Mouse (Mus musculus): Measurements from ENCODE around the gene Stkld1.
"Not testable (repeated sequence)": the region's sequence is repeated elsewhere in the genome, so short reads cannot be mapped to it uniquely, and the experiment has no call there.

The Stkld1 gene

GRCm38 (mm10) chr2:26933304-26934055, at the start of gene Stkld1, which contains the start of gene Surf4:
Stkld1 (plus strand) TSS chr2:26934047.
Surf4 (minus strand) TSS chr2:26933928.
- DNase-seq (ENCODE audit: low spot score): peak; percentile 95

- DNase-seq (ENCODE audit: low spot score): not testable (repeated sequence)
Measured at GRCm38 (mm10) chr2:26885541-26885940, 48.3 kb upstream of the Stkld1 start.

- DNase-seq (ENCODE audit: low spot score): not testable (repeated sequence)
Measured at GRCm38 (mm10) chr2:26886170-26886569, 47.7 kb upstream of the Stkld1 start.

GRCm38 (mm10) chr2:26895898-26896297, 37.9 kb upstream of the Stkld1 start:
- DNase-seq (ENCODE audit: low spot score): no peak

GRCm38 (mm10) chr2:26900731-26901130, 33.1 kb upstream of the Stkld1 start:
- DNase-seq (ENCODE audit: low spot score): no peak

- DNase-seq (ENCODE audit: low spot score): no peak
Measured at GRCm38 (mm10) chr2:26901834-26902400, 31.9 kb upstream of the Stkld1 start.

GRCm38 (mm10) chr2:26902467-26903220, 31.2 kb upstream of the Stkld1 start, which contains the start of gene Surf6:
Surf6 (minus strand) TSS chr2:26902879.
- DNase-seq (ENCODE audit: low spot score): peak; percentile 97

GRCm38 (mm10) chr2:26903311-26903710, 30.5 kb upstream of the Stkld1 start:
- DNase-seq (ENCODE audit: low spot score): no peak

- DNase-seq (ENCODE audit: low spot score): no peak
Measured at GRCm38 (mm10) chr2:26905936-26906335, 27.9 kb upstream of the Stkld1 start.

GRCm38 (mm10) chr2:26906431-26906830, 27.4 kb upstream of the Stkld1 start:
- DNase-seq (ENCODE audit: low spot score): no peak

GRCm38 (mm10) chr2:26907109-26907508, 26.7 kb upstream of the Stkld1 start:
- peak; percentile 45 for DNase-seq (ENCODE audit: low spot score)

- no peak for DNase-seq (ENCODE audit: low spot score)
Measured at GRCm38 (mm10) chr2:26908710-26909386, 25.0 kb upstream of the Stkld1 start.

GRCm38 (mm10) chr2:26909387-26909784, 24.5 kb upstream of the Stkld1 start:
- no peak for DNase-seq (ENCODE audit: low spot score)

- DNase-seq (ENCODE audit: low spot score): peak; percentile 99
Measured at GRCm38 (mm10) chr2:26910124-26910993, 23.5 kb upstream of the Stkld1 start, which contains the start of the genes Med22 and Rpl7a. Med22 (minus strand) TSS chr2:26910677. Rpl7a (plus strand) TSS chr2:26910764.

GRCm38 (mm10) chr2:26910994-26911765, 22.7 kb upstream of the Stkld1 start:
- DNase-seq (ENCODE audit: low spot score): peak; percentile 34

- DNase-seq (ENCODE audit: low spot score): no peak
Measured at GRCm38 (mm10) chr2:26912253-26912770, 21.5 kb upstream of the Stkld1 start.

- DNase-seq (ENCODE audit: low spot score): no peak
Measured at GRCm38 (mm10) chr2:26913416-26914147, 20.3 kb upstream of the Stkld1 start.

GRCm38 (mm10) chr2:26914148-26914941, 19.5 kb upstream of the Stkld1 start:
- DNase-seq (ENCODE audit: low spot score): no peak
